Mouse (Mus musculus): ENCODE measurements at regions not wholly inside any gene's neighbourhood (a gene's known extent, or its start where the extent isn't known, plus 50 kb on each side); places are given as distances from the start of the nearest gene placed in this dataset.

DNA sequence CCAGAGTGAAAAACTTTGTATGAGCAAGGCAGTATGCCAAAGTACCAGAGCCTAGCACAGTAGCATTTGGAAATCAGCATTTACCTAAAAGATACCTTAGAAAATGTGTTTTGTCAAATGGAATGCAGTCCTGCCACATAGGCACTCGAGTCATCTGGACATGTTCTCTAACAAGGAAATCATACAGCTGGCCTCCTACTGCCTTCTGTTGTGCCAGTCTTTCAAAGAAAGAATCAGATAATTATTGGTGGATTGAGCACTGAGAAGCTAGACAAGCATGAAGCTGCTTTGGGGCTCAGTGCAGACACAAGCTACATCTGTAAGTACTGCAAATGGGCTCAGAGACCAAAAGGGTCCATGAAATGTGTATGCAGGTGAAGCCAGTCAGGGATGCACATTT, 1038.1 kb upstream of the Acvr2a start:
- TF ChIP-seq EP300 (optimal IDR thresholded peaks at IDR 0.05), result no peak
- TF ChIP-seq CTCF (IDR thresholded peaks at IDR 0.05; ENCODE audit: low read depth), result no peak

All from stomach, postnatal 0 days (tissue).